Mouse (Mus musculus): ENCODE measurements around the gene Tmem198b.

GRCm38 (mm10) chr10:128848426-128848825, 44.3 kb upstream of the Tmem198b start:
- TF ChIP-seq CTCF (IDR thresholded peaks at IDR 0.05; ENCODE audit: low read depth) (no peak), EP300 (IDR thresholded peaks at IDR 0.05; ENCODE audit: low read depth) (no peak)

All from liver, postnatal 0 days (tissue).